Mouse (Mus musculus) heart, adult 9 months (tissue): Measurements from ENCODE around the gene S100a3.

ENCODE experiments used
- DNase-seq, 2 experiments: peaks; one replicate each; pipeline ENCODE4 v3.0.0; 2022; ENCODE audit warnings: low spot score in 2 of 2

Gene S100a3

DNA sequence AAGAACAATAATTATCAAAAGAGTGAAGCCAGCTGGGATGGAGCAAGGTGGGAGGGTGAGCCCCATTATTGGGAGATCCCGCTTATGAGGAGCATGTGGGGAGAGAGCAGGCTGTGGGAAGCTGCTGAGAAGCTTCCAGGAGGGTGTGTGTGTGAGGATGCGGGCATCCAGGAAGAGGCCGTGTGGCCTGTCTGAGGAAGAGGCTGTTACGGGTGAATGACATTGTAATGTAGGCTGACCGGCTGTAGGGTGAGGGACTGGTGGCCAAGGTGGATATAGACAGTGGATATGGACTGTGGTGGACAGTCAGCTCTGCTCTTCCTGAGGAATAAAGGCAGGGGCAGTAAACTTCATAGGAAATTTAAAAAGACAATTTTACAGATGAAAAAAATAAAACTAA lies 65.1 kb downstream of the S100a3 start:
- no peak for DNase-seq

DNA sequence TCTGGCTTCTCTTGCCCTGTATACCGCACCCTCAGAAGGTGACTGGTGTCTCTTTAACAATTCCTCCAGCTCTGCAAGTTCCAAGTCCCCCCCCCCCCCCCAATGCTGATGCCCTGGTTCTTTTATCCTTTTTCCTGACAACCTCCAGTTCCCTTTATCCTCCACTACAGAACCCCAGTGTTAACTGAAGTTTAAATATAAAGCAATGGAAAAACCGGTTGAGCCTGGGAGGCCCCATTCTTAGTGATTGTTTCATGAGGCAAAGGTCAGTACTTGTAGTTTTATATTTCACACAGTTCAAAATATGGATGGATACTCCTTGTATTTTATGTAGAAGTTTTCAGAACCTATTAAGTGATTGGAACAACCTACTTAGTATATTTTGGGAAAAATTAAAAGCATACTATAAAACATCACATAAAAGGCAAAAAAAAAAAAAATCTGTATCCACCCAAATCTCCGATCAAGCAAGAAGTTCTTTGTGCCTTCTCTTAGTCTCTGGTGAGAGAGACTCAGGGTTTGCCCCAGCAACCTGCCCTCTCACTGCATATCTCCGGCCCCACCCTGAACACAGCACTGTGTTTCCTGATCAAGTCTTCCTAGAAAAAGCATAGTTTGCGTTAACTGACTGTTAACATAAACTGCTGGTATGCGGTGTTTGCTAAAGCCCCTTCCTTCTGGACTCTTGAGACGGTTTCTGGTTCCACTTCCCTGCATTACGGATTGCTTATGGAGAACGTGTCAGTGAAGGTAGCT lies 66.1 kb downstream of the S100a3 start:
- DNase-seq = no peak

DNA sequence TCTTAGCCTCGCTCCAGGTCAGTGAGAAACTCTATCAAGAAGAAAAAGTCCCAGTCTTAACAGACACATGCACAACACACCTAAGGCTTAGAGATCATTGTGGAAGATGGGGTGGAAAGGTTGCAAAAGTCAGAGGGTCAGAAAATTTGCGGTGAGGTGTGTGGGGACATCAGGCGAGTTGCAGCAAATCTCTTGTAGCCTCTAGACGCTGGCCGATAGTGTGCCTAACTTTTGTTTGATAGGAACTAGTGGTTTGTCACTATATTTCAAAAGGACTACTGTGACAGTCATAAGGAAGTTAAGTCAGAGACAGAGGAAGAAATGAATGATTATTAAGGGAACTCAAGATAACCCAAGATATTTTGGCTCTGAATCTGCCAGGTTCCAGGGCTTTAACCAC lies 67.0 kb downstream of the S100a3 start:
- DNase-seq = no peak

DNA sequence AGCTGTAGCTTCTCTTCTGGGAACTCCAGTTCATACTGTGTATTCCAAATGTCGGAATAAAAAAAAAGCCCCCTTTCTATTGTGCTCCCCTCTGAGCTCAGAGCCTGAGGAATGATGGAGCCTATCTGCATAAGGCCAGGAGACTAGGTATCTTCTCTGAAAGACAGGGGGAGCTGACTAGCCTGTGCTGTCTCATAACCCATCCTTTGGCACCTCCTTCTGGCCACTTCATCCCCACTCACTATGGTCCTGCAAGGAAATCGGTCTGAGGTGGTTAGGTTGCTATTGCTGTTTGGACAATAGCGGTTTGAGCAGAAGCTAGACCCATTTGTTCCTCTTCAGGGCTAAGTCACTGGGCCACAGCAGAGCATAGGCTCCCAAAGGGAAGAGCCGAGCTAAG lies 67.4 kb downstream of the S100a3 start:
- DNase-seq = no peak

DNA sequence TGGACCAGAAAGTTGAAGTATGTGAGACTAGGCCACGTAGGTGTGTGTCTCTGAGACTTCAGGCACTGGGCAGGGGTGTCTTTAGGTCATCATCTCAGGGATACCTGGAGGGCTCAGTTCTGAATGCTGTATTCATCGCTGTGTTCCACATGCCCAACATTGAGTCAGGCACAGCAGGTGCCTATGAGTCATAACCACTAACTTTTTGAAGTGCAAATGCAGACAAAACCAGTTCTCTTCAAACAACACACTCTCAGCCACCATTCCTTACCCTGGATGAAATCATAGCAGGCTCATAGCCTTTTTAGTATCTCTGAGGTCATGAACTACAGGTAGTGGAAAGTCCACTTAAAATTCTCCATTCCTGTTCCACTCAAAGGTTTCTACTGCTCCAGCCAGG lies 68.9 kb downstream of the S100a3 start:
- DNase-seq = no peak

DNA sequence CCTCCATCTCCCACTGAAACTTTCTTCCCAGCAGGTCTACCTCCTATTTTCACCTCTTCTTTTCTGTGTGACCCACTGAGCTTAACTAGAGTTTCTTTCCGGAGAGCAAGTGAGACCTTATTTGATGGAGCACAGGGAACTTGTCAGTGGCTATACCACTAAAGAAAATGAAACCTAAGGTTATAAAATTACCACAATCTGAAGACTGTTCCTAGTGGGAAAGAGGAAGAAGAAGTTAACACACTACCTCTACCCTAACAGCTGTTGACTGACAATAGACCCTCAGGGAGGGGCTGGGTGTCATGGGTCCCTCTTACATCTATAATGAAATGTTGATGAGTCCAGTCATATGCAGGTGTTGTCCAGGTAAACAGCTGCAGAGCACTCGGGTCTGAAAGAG lies 71.6 kb downstream of the S100a3 start:
- DNase-seq = no peak

DNA sequence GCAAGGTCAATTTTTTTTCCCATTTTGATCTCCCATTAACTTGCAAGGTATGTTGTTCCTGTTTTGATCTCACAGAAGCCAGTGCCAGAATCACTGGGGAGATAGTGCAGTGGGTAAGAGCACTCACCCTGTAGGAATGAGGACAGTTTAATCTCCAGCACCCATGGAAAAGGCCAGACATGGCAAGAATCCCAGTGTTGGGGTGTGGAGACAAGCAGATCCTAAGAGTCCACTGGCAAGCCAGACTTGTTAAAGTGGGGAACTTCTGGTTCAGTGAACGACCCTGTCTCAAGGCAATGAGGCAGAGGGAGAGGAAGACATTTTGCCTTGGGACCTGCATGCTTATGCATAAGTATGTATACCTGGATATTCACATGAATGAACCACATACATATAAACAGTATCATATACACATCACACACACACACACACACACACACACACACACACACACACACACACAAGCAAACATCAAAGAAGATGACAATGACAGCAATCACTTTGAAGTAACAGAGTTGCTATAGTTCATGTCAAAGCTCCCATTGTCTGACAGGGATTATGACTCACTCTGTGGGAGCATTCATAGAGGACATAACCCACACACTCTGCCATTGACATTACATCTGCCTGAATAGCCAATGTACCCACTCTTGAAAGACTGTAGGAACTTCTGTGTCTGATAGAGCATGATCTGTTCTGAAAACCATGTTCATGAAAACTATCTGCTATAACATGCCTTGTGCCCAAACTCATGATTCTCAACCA lies 78.3 kb downstream of the S100a3 start:
- DNase-seq = no peak

DNA sequence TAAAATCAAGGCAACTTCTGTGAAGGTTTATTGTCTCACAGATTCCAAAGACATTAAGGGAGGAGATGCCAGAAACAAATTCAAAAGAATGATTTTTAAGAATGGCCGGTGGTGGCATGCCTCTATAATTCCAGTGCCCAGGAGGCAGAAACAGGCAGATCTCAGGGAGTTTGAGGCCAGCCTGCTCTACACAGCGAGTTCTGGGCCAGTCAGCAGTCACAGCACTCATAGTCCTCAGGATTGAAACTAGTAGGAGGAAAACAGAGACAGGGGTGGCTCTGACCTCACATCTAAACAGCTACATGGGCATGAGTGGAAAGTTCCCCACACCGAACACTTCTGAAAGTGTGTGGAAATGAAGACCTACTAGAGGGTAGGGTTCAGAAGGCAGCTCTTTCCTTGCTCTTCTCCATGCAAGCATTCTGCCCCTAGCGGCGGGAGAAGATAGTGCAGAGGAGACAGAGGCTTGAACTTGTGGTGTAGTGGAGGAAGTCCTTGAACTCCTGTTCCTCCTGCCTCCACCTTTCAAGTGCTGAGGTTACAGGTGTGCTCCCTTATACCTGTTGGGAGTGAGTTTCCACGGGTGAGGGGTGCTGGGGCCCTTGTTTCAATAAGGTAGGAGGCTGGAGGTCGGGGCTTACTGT lies 79.3 kb downstream of the S100a3 start:
- DNase-seq = no peak

DNA sequence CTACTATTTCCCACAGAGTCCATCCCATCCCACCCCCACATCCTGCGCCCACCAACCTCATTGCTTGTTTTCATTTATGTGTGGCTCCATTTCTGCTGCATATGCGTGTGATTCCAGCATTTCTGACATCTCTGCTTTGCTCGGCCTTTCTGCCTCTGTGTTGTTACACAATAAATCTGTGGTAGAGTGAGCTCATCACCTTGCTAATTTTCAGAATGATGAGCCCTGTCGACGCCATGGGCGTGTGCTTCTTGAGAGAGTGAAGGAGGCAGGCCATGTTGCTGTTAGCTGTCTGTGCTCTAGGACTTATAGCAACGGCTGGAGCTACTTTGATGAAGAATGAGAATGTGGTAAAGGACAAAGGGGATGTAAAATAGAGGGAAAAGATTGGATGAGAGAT lies 80.6 kb downstream of the S100a3 start:
- DNase-seq = no peak

DNA sequence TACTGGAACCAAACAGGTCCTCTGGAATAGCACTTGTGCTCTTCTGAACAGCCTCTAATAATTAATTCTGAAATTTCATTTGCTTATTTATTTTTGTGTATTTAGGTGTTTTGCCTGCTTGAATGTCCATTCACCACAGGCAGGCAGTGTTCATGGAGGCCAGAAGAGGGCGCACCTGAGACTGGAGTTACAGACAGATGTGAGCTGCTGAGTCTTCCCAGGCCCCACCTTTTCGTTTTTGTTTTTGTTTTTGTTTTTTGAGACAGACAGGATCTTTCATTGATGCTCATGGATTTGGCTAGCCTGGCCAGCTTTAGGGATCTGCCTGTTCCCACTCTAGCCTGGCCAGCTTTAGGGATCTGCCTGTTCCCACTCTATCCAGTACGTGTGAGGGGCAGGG lies 83.8 kb downstream of the S100a3 start:
- DNase-seq = peak in 1 of 2 experiments; percentile 23

DNA sequence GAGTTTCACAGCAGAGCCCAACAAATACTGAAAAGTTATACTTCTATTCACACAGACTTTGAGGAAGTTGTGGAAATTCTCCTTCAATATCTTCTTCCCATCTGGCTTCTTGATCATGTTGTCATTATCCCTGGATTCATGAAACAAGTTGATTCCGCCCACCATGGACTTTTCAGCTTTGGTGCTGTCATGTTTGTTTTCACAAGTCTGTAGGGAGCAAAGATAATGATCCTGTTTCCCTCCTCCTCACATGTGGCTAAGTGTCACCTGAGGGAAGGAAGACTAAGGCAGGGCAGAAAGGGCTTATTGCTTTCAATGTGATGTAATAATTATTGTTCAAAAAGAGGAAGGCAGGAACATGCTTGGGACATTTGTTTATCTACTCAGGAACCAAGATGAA lies 86.9 kb downstream of the S100a3 start:
- no peak for DNase-seq

DNA sequence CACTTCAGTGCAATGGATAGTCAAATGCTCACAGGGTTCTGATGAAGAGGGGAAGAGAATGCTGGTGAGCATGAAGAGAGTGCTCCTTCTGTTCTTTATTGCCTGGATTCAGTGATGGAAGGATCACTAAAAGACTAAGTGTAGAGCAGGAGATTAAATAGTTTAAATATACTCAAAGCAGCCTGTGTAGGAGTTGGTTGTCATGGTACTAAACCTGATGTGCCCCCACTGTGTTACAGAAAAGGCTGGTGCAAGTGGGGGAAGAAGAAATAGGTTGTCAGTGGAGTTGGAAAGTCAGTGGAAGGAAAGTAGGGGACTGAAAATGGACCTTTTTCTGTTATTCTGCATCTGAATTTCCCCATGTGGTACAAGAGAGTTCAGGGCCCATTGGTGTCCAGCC lies 88.6 kb downstream of the S100a3 start:
- no peak for DNase-seq

DNA sequence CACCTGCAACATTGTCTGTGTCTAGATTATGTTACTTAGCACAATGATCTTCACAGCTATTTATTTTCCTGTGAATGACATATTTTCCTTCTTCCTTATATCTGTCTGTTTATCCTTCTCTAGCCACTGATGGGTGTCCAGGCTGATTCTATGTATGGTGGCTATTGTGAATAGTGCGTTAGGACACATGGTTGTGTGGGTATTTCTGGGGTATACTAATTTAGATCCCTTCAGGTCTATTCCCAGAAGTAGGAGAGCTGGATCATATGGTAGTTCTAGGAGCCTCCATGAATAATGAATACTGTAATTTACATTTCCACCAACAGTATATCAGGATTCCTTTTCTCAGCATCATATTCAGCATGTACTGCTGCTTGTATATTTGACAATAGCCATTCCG lies 89.5 kb downstream of the S100a3 start:
- no peak for DNase-seq
